Mouse (Mus musculus): ENCODE results near the gene Tpm1.

Tpm1 gene

GRCm38 (mm10) chr9:67046881-67047605, 2.2 kb downstream of the Tpm1 start:
- DNase-seq (ENCODE audit: low read depth, low spot score) = no peak

GRCm38 (mm10) chr9:67045966-67046602, 3.1 kb downstream of the Tpm1 start:
- no peak for DNase-seq (ENCODE audit: low read depth, low spot score)

GRCm38 (mm10) chr9:67045306-67045675, 3.9 kb downstream of the Tpm1 start:
- no peak for DNase-seq (ENCODE audit: low read depth, low spot score)

- DNase-seq (ENCODE audit: low read depth, low spot score) = peak; percentile 80
Measured at GRCm38 (mm10) chr9:67044551-67045305, 4.5 kb downstream of the Tpm1 start.

- DNase-seq (ENCODE audit: low read depth, low spot score) = peak; percentile 100
Measured at GRCm38 (mm10) chr9:67043231-67044199, 5.7 kb downstream of the Tpm1 start.

- no peak for DNase-seq (ENCODE audit: low read depth, low spot score)
Measured at GRCm38 (mm10) chr9:67042813-67043207, 6.4 kb downstream of the Tpm1 start.

- DNase-seq (ENCODE audit: low read depth, low spot score) = no peak
Measured at GRCm38 (mm10) chr9:67041840-67042812, 7.1 kb downstream of the Tpm1 start.

GRCm38 (mm10) chr9:67040963-67041839, 8.0 kb downstream of the Tpm1 start:
- no peak for DNase-seq (ENCODE audit: low read depth, low spot score)

GRCm38 (mm10) chr9:67039867-67040266, 9.3 kb downstream of the Tpm1 start:
- DNase-seq (ENCODE audit: low read depth, low spot score) = no peak

- no peak for DNase-seq (ENCODE audit: low read depth, low spot score)
Measured at GRCm38 (mm10) chr9:67038686-67039085, 10.5 kb downstream of the Tpm1 start.

GRCm38 (mm10) chr9:67037666-67038065, 11.5 kb downstream of the Tpm1 start:
- DNase-seq (ENCODE audit: low read depth, low spot score) = no peak

GRCm38 (mm10) chr9:67036527-67037118, 12.6 kb downstream of the Tpm1 start:
- DNase-seq (ENCODE audit: low read depth, low spot score) = no peak

GRCm38 (mm10) chr9:67035957-67036451, 13.2 kb downstream of the Tpm1 start:
- DNase-seq (ENCODE audit: low read depth, low spot score) = no peak

- DNase-seq (ENCODE audit: low read depth, low spot score) = no peak
Measured at GRCm38 (mm10) chr9:67034677-67035076, 14.5 kb downstream of the Tpm1 start.

GRCm38 (mm10) chr9:67033016-67033415, 16.2 kb downstream of the Tpm1 start:
- DNase-seq (ENCODE audit: low read depth, low spot score) = no peak

- no peak for DNase-seq (ENCODE audit: low read depth, low spot score)
Measured at GRCm38 (mm10) chr9:67032611-67033010, 16.6 kb downstream of the Tpm1 start.

GRCm38 (mm10) chr9:67029518-67029917, 19.7 kb downstream of the Tpm1 start:
- no peak for DNase-seq (ENCODE audit: low read depth, low spot score)

GRCm38 (mm10) chr9:67028929-67029328, 20.3 kb downstream of the Tpm1 start:
- DNase-seq (ENCODE audit: low read depth, low spot score) = no peak
